ENCODE assay signal across 8 mouse cellular contexts in the genomic region with DNA sequence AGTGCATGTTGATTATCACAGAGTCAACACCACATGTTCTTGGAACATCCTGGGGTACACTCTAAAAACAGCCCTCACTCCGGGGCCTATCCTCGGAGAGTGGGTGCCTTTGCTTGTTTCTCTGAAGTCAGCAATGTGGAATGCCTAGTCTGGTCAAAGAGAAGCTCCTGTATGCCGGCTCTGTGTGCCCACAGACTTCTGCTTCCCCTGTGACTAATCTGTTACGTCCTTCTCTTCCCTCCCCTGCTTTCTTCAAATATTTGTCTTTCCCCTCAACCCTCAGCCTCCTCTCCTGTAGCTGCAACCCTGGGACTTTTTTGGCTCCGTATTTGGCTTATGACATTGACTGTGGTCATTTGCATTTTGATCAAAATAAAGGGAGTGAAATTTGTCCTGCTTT.
DNase-seq lines count a peak whose midpoint lies in the region; ATAC-seq and TF ChIP-seq lines count a peak whose summit lies in the region.

No protein-coding gene starts in this region.

- H3K27me3 ChIP-seq in heart, postnatal 0 days (ENCODE audit: control insufficient read depth, insufficient read depth, low read length) = no peaks in the 10 kb centered on the region
- no peaks in the 10 kb centered on the region for H3K27me3 ChIP-seq in kidney, adult 2 months (replicated peaks; ENCODE audit: control insufficient read depth, insufficient read depth, low read length)

- no peaks in the 10 kb centered on the region for H3K36me3 ChIP-seq in heart, postnatal 0 days (replicated peaks; ENCODE audit: control insufficient read depth, insufficient read depth, low read length)
- no peaks in the 10 kb centered on the region for H3K36me3 ChIP-seq in kidney, adult 2 months (ENCODE audit: control insufficient read depth, insufficient read depth, low read length)

- H3K4me2 ChIP-seq in heart, postnatal 0 days (ENCODE audit: low read depth, low read length) = no peak overlapping the region

- 15% methylated on average over 5 of the region's 5 CpGs for WGBS in lung, adult 2 months
- 17% methylated on average over 5 of the region's 5 CpGs for WGBS in heart, postnatal 0 days
- WGBS in kidney, adult 2 months = 52% methylated on average over 5 of the region's 5 CpGs

- TF ChIP-seq POLR2A in lung, adult 2 months (IDR thresholded peaks at IDR 0.05; ENCODE audit: borderline replicate concordance, extremely low read depth, low read depth, low read length) = no peak
- no peak for TF ChIP-seq POLR2A in brain, embryonic 14.5 days (IDR thresholded peaks at IDR 0.05; ENCODE audit: borderline replicate concordance, extremely low read depth, insufficient read depth, insufficient read length, poor library complexity, severe bottlenecking)
- TF ChIP-seq POLR2A in kidney, adult 2 months (IDR thresholded peaks at IDR 0.05; ENCODE audit: low read depth, low read length) = no peak

- H3K4me3 ChIP-seq in lung, adult 2 months (replicated peaks; ENCODE audit: extremely low read depth, low read depth, low read length) = no peak overlapping the region
- H3K4me3 ChIP-seq in heart, postnatal 0 days (ENCODE audit: low read depth, low read length) = no peak overlapping the region
- H3K4me3 ChIP-seq in kidney, adult 2 months (ENCODE audit: insufficient read depth, low read depth, low read length) = no peak overlapping the region

- H3K27ac ChIP-seq in heart, postnatal 0 days (ENCODE audit: low read depth) = peak overlapping the region; percentile 61
- no peak overlapping the region for H3K27ac ChIP-seq in kidney, adult 2 months (ENCODE audit: insufficient read depth, low read depth, low read length)

- TF ChIP-seq CTCF in lung, adult 2 months (IDR thresholded peaks at IDR 0.05; ENCODE audit: insufficient read depth, low read length) = no peak
- TF ChIP-seq CTCF in brain, embryonic 14.5 days (IDR thresholded peaks at IDR 0.05; ENCODE audit: borderline replicate concordance, extremely low read depth, insufficient read depth, insufficient read length) = no peak
- no peak for TF ChIP-seq CTCF in heart, postnatal 0 days (IDR thresholded peaks at IDR 0.05; ENCODE audit: low read depth)
- TF ChIP-seq CTCF in kidney, adult 2 months (conservative IDR thresholded peaks at IDR 0.05; ENCODE audit: insufficient read depth, insufficient read length, low read depth, low read length) = no peak

- peak; percentile 44 to 75 for DNase-seq in lung, adult 18-20 months
- no peak for DNase-seq in lung, adult 2 months
- peak; percentile 18 for DNase-seq in brain, embryonic 14.5 days (ENCODE audit: low read depth)
- DNase-seq in heart, postnatal 0 days (ENCODE audit: low spot score) = no peak
- peak; percentile 42 to 54 for DNase-seq in lung, postnatal 4 days
- DNase-seq in cerebellum, adult 11-12 months = no peak
- no peak for DNase-seq in kidney, adult 2 months

- ATAC-seq in heart, postnatal 0 days (ENCODE audit: insufficient read depth, low read depth) = peak; percentile 30; the same call in 1 of the 2 replicates
- no peak for ATAC-seq in erythroid progenitor cell, adult 5-6 weeks (replicated peaks; ENCODE audit: low FRiP score, poor library complexity, severe bottlenecking)

- no peak for TF ChIP-seq EP300 in heart, postnatal 0 days (IDR thresholded peaks at IDR 0.05; ENCODE audit: low read depth)

- H3K4me1 ChIP-seq in lung, adult 2 months (ENCODE audit: control insufficient read depth, insufficient read depth, low read length) = peaks cover 17% of the 10 kb centered on the region
- H3K4me1 ChIP-seq in heart, postnatal 0 days (ENCODE audit: control insufficient read depth, insufficient read depth) = peaks cover 24% of the 10 kb centered on the region
- H3K4me1 ChIP-seq in kidney, adult 2 months (ENCODE audit: control insufficient read depth, insufficient read depth, low read length) = 0 out of 2 replicates have a peak, but pooled peaks cover 11% of the 10 kb centered on the region

- H3K9me3 ChIP-seq in heart, postnatal 0 days (replicated peaks; ENCODE audit: control insufficient read depth, low read length) = no peaks in the 10 kb centered on the region

- no peak overlapping the region for H3K9ac ChIP-seq in heart, postnatal 0 days (replicated peaks; ENCODE audit: low read depth, low read length)

Comparison
In these comparisons a context has a peak if more than half of its experiments do, and no peak if none do; other contexts are left out.
1. DNase-seq: peak in lung, adult 18-20 months (2 of 2), brain, embryonic 14.5 days (single experiment) and lung, postnatal 4 days (2 of 2); none in lung, adult 2 months (single experiment), heart, postnatal 0 days (single experiment), cerebellum, adult 11-12 months (single experiment) and kidney, adult 2 months (single experiment).